Comparison of ENCODE assay signal across 8 mouse cellular contexts in the genomic region with DNA sequence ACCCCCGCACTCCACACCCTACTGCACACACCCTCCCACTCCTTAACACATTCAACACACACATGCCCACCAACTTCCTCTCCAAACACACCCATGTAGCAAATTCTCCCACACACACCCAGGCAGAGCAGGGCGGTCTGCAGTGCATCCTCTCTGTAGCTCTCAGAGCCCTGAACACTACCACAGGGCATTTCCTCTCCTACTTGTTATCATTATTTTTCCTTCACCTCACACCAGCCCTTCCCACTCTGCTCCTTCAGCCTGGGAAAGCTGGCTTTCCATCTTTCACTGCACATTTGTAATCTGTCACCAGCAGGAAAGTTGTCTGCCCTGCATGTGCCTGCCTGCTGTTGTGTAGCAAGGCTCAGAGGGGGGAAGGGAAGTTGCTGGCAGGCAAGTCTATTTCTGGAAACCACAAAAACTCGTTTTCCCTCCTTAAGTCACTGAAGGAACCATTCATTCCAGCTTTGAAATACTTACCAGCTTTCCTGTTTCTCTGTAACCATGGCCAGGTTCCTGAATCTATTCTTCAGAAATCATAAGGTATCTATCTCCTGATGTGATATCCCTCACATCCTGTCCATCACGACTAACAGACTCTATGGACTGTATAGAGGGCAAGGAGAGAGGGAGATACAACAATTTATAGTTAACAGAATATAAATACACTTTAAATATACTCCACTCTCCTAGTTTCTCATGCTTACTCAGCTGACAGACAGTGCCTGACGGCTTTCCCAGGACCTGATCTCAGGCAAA. TPM values are rescaled to one million over a fixed set of nuclear protein-coding genes. Genes with fewer than 3 reads are reported as not detected.
DNase-seq lines count a peak whose midpoint lies in the region; ATAC-seq lines count a peak whose summit lies in the region.

No protein-coding gene starts in this region.

- H3K36me3 ChIP-seq in kidney, embryonic 16.5 days (ENCODE audit: insufficient read depth, low read length) = no peaks in the 10 kb centered on the region
- no peaks in the 10 kb centered on the region for H3K36me3 ChIP-seq in neural tube, embryonic 14.5 days (ENCODE audit: control insufficient read depth, insufficient read depth, low read length)

- peak; percentile 93 for ATAC-seq in activated CD4-positive, CD25-positive, alpha-beta regulatory T cell, adult 4 months
- ATAC-seq in granulocyte monocyte progenitor cell, adult 5-6 weeks (replicated peaks; ENCODE audit: poor library complexity, severe bottlenecking) = peak; percentile 91
- peak; percentile 85 for ATAC-seq in kidney, embryonic 16.5 days (ENCODE audit: low FRiP score, low TSS enrichment)
- ATAC-seq in neural tube, embryonic 14.5 days (ENCODE audit: low read depth) = peak; percentile 14; the same call in 1 of the 2 replicates
- ATAC-seq in erythroblast, adult 5-6 weeks (replicated peaks; ENCODE audit: low FRiP score, poor library complexity, severe bottlenecking) = no peak

- no peaks in the 10 kb centered on the region for H3K9me3 ChIP-seq in kidney, embryonic 16.5 days (ENCODE audit: low read length)
- no peaks in the 10 kb centered on the region for H3K9me3 ChIP-seq in neural tube, embryonic 14.5 days (ENCODE audit: control insufficient read depth, low read length)

- H3K4me3 ChIP-seq in kidney, embryonic 16.5 days (ENCODE audit: low read length) = no peak overlapping the region
- H3K4me3 ChIP-seq in neural tube, embryonic 14.5 days (ENCODE audit: low read depth, low read length) = no peak overlapping the region

- peak overlapping the region; percentile 60 for H3K27ac ChIP-seq in kidney, embryonic 16.5 days (ENCODE audit: low read length)
- H3K27ac ChIP-seq in neural tube, embryonic 14.5 days (ENCODE audit: low read depth, low read length) = 0 out of 2 replicates have a peak overlapping the region, but pooled peaks have one; percentile 28

- H3K27me3 ChIP-seq in kidney, embryonic 16.5 days (ENCODE audit: insufficient read depth, low read length) = no peaks in the 10 kb centered on the region
- no peaks in the 10 kb centered on the region for H3K27me3 ChIP-seq in neural tube, embryonic 14.5 days (ENCODE audit: control insufficient read depth, insufficient read depth, low read length)

- H3K4me1 ChIP-seq in kidney, embryonic 16.5 days (ENCODE audit: insufficient read depth, low read length) = peaks cover 14% of the 10 kb centered on the region
- no peaks in the 10 kb centered on the region for H3K4me1 ChIP-seq in neural tube, embryonic 14.5 days (ENCODE audit: control insufficient read depth, insufficient read depth, low read length)

- peak; percentile 34 to 57 for DNase-seq in cerebellum, postnatal 10 days
- DNase-seq in cerebellum, postnatal 36 days = no peak
- DNase-seq in lung, adult 18-20 months = peak; percentile 59 to 72

- no peak overlapping the region for H3K4me2 ChIP-seq in kidney, embryonic 16.5 days (replicated peaks; ENCODE audit: low read depth, low read length)
- H3K4me2 ChIP-seq in neural tube, embryonic 14.5 days (ENCODE audit: low read depth, low read length) = no peak overlapping the region

- 25% methylated on average over 5 of the region's 5 CpGs for WGBS in kidney, embryonic 16.5 days
- WGBS in neural tube, embryonic 14.5 days = 65% methylated on average over 5 of the region's 5 CpGs

- no peak overlapping the region for H3K9ac ChIP-seq in kidney, embryonic 16.5 days (replicated peaks; ENCODE audit: low read length)
- H3K9ac ChIP-seq in neural tube, embryonic 14.5 days (replicated peaks; ENCODE audit: low read depth, low read length) = no peak overlapping the region

RNA-seq across cellular contexts. Expression of a gene that starts 52.0 kb away (rescaled TPM):
- 10 to 100 TPM; 26.3 to 27.2 TPM for polyA plus RNA-seq in activated CD4-positive, CD25-positive, alpha-beta regulatory T cell, adult 4 months (2017; shearing (Covaris generic))
- total RNA-seq in granulocyte monocyte progenitor cell, adult 5-6 weeks (2014; fragmentation: Nextera tagmentation) = 9.0 and 18.1 TPM in 2 replicates
- 9.6 and 10.9 TPM in 2 replicates for total RNA-seq in granulocyte monocyte progenitor cell, adult 5-6 weeks (2017)
- polyA plus RNA-seq in kidney, embryonic 16.5 days (2015; fragmentation: Nextera tagmentation; extraction: Ambion mirVana) = 9.9 and 11.7 TPM in 2 replicates
- polyA plus RNA-seq in neural tube, embryonic 14.5 days (2014; fragmentation: Nextera tagmentation; extraction: Ambion mirVana) = 8.5 and 8.6 TPM in 2 replicates
- total RNA-seq in erythroblast, adult 5-6 weeks (2015; ENCODE audit: low replicate concordance) = 1.5 and 2.3 TPM in 2 replicates
- 3.4 and 3.9 TPM in 2 replicates for total RNA-seq in erythroblast, adult 5-6 weeks (2017; ENCODE audit: low replicate concordance)

Comparison
In these comparisons a context has a peak if more than half of its experiments do, and no peak if none do; other contexts are left out.
1. DNase-seq: peak in cerebellum, postnatal 10 days (2 of 2) and lung, adult 18-20 months (2 of 2); none in cerebellum, postnatal 36 days (0 of 2).